Mouse (Mus musculus): ENCODE data around the gene Itpk1. TPM values are rescaled to one million over a fixed set of nuclear protein-coding genes. Genes with fewer than 3 reads are reported as not detected.

Itpk1 gene
- total RNA-seq (2014; fragmentation: Nextera tagmentation), result 7.4 and 12.1 TPM in 2 replicates
- 4.9 and 6.5 TPM in 2 replicates for total RNA-seq (2017)

DNA sequence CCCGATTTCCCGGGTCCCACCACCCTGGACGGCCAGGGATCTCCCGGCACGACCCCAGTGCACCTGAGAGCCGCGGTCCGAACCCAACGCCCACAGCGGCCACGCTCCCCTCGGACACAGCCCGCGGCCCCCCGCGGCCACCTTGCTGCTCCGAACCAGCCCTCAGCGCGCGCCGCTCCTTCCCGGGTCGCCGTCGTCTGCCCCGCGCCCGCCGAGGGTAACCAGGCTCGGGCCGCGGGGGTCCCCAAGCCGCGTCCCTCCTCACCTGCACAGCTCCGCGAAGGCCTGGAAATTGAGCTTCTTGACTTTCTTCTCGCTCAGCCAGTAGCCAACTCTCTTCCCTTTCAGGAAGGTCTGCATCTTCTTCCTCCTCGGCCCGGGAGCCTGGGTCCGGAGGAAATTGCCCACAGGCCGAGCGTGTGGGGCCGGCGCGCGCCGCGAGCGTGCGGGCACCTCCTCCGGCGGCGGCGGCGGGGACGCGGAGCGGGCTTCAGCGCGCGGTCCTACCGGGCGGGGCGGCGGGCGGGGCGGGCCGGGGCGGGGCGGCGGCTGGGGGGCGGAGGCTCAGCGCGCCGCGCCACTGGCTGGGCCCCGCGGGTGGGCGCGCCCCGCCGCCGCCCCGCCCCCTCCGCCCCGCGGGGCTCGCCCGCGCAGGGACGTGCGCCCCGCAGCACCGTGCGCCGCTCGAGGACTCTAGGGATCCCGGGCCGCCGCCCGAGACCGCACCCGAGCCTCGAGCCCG, at the start of gene Itpk1:
Gene Itpk1, minus strand, starts transcription at position 474 of the 742 bp plus-strand sequence.
- ATAC-seq (replicated peaks; ENCODE audit: low FRiP score, low TSS enrichment, poor library complexity, severe bottlenecking), result peak; percentile 27

DNA sequence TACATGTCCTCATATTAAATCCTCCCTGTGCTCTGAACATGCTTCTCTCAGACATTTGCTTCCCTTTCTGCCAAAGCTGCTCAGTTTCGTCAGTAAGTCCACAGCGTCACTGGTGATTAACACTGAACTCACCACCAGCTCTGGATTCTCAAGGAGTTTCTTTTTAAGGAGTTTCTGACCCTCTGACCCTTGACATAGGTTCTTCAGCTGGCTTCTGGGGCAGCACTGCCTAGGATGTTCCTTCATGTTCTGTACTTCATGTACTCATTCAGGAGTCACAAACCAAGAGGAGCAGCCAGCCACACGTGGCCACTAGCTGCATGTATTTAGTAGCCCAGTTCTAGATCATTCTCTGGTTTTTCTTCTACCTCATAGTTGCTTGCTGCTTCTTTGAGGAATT, 43.5 kb upstream of the Itpk1 start:
- no peak for ATAC-seq (replicated peaks; ENCODE audit: low FRiP score, low TSS enrichment, poor library complexity, severe bottlenecking)

DNA sequence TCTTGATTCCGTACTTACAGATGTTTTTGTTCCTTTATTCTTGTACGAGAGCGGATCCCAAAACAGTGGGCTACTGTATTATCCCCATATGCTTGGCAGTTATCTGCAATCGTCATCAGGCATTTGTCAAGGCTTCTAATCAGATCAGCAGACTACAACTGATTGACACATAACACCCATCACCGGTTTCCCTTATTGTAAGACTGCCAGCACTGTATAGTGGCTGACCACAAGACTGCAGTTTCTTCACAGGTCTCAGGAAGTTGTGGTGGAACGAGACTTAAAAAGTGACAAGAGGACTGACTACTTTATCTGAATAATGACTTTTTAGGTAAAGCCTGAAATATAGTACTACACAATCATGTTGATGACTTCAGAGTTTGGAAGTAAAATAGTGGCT, 40.1 kb upstream of the Itpk1 start:
- ATAC-seq (replicated peaks; ENCODE audit: low FRiP score, low TSS enrichment, poor library complexity, severe bottlenecking), result peak; percentile 58

DNA sequence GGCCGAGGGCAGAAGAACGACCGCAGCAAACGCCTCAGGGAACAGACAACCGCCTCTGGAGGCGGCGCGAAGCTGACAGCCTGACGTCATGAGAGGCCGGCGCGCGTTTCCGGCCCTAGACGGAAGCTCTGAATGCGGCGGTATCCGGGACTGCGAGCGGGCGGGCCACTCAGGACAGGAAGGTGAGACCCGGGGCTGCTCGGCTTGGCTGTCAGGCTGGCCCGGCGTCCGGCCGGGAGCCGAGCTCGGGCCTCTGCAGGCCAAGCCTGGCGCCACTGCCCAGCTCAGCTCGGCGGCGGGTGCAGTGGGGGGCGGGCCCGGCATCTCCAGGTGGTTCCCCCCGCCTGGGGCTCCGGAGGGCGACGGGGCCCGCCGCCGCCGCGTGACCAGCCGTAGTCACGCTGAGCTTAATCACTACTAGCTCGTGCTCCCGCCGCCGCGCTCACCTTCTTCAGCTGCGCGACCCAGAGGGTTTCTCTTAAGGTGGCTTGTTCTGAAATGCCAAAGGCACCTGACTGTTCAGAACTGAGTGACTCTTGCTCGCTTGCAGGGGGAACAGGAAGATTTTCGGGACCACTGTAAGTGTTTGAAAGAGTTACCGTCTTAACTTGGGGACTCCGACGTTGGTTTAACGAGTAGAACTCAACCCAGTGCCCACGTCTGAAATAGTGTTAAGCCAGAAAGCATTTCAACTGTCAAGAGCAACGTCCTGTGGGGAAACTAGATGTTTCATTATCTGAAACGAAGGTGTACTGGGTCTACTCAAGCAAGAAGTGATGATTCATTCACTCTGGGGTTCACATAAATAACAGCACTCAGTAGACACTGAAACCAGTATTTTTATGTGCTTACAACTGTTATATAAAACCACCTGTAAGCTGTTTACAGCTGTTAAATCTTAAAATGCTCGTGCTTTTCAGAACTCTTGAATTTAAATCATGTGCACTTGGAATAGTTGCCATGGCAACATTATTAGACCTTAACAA, 39.2 kb upstream of the Itpk1 start, which contains the start of the genes Moap1 and Tmem251:
Gene Moap1, minus strand, starts transcription at position 73 of the 986 bp plus-strand sequence.
Gene Tmem251, plus strand, starts transcription at position 174 of the 986 bp plus-strand sequence.
- peak; percentile 90 for ATAC-seq (replicated peaks; ENCODE audit: low FRiP score, low TSS enrichment, poor library complexity, severe bottlenecking)

DNA sequence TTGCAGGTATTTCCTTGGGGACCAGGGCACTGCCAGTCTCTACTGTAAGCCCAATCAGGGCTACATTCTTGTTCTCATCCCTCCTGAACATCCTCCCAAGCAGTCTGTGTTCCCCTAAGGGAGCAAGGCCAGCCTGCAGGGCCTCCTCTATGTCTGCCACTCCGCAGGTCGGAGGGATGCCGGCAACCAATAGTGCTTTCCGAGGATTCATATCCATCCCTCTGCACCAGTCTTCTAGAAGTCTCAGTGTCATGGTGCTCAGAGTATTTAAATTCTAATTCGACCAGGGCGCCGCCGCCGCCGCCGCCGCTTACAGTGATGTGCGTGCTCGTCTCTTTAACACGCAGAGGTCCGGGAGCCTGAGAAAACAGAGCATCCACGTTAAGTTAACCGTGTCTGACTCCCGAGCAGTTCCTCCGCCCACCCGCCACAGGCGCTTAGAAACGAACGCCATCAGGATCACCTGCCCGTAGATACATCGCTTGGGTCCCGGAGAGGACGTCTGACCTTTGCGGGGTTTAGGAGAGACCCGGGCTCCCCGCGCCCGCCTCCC, 38.4 kb upstream of the Itpk1 start:
- peak; percentile 42 for ATAC-seq (replicated peaks; ENCODE audit: low FRiP score, low TSS enrichment, poor library complexity, severe bottlenecking)

DNA sequence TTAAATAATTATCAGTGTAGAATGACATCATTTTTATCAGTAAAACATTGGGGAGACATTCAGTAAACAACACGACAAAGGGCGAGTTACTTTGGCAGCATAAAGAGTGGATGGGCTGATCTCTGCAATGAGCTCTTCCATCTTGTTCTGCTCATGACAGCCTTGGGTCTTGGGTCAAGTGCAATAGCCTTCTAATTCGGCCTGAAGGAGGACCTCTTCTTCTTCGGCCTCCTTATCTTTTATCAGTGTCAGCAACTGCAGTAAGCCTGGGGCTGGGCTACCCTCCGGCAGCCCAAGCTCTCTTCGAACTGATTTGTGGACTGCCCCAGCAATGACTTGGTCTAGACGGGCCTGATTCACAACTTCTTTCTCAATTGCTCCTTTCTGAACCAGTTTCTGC, 37.3 kb upstream of the Itpk1 start:
- ATAC-seq (replicated peaks; ENCODE audit: low FRiP score, low TSS enrichment, poor library complexity, severe bottlenecking), result no peak

DNA sequence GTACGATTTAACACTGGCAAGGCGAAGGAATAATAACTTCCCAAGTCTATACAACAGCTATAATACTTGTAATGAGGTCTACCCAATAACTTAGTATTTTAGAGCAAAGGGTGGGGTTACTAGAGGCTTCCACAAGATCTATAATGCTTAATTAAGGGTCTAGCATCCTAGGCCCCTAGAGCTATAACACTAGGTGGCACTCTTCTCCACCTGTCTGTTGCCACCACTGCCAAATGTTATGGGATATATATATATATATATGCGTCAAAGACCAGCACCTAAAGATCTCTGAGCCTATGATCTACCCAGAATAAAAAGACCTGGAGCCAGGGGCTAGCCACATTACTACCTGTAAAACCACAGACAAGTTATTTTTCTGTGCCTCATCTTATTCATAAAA, 35.6 kb upstream of the Itpk1 start:
- ATAC-seq (replicated peaks; ENCODE audit: low FRiP score, low TSS enrichment, poor library complexity, severe bottlenecking), result no peak

DNA sequence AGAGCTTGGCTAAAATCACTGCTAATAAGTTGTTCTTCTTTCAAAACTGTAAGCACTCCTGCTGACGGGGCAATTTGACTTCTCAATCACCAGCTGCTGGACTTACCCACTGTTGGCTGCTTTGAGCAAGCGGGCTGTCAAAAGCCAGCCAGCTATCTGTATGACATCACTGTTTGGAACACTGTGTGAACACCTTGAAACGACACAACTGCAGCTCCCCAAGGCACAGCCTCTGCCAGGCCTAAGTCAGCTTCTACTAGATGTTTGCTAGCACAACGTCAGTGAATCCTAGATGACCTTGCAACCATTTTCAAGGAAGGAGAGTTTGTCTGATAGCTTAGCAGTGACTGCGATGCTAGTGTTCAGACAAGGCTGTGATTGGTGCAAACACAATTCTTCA, 34.4 kb upstream of the Itpk1 start:
- no peak for ATAC-seq (replicated peaks; ENCODE audit: low FRiP score, low TSS enrichment, poor library complexity, severe bottlenecking)

DNA sequence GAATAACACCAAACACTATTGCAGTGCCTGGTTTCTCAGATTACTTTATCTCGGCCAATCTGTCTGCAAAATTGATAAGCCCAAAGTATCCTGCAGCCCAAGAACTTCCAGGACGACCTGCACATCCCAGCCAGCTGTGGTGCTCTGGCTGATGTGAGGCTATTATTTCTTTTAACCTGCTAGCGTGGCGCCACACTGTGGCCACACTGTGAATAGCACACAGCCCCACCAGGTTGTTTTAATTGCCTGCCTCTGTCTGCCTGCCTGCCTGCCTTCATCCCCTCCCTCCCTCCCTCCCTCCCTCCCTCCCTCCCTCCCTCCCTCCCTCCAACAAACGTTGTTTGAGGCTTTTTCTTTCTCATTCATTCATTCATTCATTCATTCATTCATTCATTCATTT, 28.7 kb upstream of the Itpk1 start:
- peak; percentile 80 for ATAC-seq (replicated peaks; ENCODE audit: low FRiP score, low TSS enrichment, poor library complexity, severe bottlenecking)

DNA sequence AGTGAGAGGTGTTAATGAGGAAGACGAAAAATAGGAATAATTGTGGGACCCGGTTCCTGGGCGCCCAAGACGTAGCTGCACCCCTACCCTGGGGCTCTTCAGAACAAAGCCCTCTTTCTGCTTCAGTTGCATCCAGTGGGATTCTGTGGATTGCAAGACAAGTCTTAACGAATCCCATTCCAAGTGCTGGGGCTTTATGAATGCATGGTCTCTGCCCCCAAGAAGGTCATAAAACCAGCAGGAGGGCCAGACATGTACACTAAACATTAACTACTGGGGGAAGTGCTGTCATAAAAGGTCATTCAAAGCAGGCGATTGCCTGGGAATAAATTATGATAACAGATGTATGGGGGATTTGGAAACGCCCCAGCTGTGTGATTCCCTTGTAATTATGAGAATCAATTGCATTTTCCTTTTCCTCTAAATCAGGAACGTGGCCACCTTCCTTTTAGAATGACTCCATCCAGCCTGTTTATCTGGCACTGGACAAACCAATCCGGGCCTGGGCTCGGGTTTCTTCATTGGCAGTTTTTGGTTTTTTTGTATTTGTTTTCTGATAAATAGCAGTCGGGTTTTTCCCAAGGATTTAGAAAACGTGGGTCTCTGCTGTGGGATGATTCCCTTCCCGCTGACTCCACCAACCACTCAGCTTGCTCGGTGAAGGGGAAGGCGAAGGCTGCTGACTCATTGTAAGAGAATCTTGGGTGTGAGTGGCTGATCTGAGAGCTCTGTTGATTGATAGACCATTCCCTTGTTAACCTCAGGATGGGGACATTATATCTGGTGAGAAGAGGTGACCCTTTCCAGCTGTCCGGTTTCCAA, 26.3 kb upstream of the Itpk1 start:
- no peak for ATAC-seq (replicated peaks; ENCODE audit: low FRiP score, low TSS enrichment, poor library complexity, severe bottlenecking)

DNA sequence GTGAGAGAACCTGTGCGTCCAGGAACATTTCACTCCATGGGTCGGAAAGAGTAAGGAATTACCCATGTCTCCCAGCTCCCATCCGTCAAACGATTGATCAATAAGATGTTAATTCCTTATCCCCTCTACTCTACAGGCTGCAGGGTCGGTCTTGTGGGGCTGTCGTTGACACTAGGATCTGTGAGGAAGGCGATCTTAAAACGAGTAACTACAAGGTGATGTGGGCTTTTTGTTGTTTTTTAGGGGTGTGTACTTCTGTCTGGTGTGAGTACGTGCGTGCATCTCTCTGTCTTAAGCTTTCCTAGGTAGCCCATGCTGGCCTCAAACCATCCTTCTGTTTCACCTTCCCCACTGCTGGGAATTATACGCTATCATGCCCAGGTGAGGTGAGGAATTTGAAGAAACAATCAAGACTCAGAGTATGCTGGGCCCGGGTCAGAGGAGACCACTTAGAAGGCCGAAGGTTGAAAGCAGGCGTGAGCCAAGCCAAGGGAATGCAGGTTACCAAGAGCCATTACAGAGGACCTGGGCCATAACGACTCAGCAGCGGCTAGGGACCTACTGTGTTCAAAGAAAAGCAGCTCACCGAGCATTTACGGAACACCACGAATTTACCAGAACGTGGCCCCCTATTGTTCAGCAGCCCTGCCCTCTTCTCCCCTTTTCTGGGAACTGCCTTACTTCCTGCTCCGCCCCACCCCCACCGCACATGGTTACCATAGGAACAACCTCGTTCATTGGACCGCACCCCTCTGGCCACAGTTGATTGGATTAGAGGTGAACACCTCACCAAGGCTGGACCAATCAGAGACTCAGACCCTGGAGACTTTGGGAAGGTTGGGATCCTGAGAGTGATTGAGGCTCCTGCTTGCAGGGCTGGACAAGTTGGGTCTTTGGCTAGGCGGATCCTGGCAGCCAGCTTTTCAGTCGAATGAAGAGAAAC, 25.4 kb upstream of the Itpk1 start:
- peak; percentile 63 for ATAC-seq (replicated peaks; ENCODE audit: low FRiP score, low TSS enrichment, poor library complexity, severe bottlenecking)

DNA sequence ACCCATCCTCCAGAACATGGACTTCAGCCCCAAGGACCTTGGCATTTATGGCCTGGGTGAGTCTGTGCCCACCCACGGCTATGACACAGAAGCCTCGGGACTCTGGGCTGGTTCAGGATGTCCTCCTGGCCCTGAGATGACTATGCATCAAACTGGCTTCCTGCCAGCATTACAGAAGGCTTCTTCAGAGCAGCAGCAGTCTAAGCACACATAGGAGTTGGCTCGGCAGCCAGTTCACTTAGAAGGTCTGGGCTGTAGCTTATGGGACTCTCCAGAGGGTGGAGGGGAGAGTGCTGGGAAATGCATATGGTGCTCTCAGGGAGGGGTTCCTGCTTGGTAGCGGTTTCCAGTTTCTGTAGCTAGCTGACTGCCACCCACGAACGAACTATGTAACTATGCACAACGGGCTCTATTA, 21.0 kb upstream of the Itpk1 start:
- ATAC-seq (replicated peaks; ENCODE audit: low FRiP score, low TSS enrichment, poor library complexity, severe bottlenecking), result no peak

DNA sequence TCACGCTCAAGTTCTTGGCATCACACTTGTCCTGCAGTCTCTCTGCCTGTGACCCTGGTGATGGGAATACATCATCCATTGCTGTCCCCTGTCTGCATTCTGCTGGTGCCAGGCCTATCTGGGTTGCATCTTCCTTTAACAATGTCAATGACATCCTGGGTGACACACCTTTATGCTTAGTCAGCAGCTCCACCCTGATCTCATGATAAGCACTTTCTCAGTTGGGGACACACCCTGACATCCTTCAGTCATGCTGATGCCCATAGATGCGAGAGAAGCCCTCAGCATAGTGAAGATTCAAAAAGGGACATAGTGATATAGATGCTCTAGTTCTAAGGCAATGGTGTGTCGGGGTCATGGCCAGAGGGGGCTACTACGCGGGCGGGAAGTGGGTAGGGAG, 20.4 kb upstream of the Itpk1 start:
- no peak for ATAC-seq (replicated peaks; ENCODE audit: low FRiP score, low TSS enrichment, poor library complexity, severe bottlenecking)

DNA sequence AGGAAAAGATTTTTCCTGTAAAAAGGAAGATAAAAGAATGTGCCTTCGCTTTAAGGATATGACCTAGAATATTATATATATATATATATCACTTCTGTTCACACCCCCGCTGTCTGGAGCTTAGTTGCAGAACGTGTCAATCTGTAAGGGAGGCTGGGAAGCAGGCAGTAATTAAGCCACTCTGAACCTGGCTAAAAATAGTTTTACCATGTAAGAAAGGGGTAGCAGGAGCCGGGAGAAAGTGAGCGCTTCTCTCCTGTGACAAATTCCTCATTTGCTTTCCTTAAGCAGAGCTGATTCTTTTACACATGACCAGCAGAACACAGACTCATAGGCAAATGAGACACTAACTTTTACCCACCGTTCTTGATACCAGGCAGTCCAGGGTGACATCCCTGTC, 19.1 kb upstream of the Itpk1 start:
- no peak for ATAC-seq (replicated peaks; ENCODE audit: low FRiP score, low TSS enrichment, poor library complexity, severe bottlenecking)

DNA sequence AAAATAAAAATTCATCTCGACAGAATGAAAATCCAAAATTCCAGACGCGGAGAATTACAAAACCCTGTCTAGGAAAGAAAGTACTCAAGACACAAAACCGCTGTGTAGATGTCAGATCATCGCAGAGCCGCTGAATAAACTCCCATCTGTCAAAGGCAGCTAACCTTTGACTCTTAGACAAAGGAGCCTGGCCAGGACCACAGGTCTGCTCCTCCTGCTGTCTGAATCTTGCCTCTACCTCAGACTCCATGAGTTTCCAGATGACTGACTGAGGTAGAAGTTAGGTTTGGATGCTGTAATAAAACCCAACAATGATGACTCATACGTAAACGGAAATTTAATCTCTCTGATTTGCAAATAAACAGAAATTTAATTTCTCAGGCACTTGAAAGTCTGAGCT, 18.2 kb upstream of the Itpk1 start:
- no peak for ATAC-seq (replicated peaks; ENCODE audit: low FRiP score, low TSS enrichment, poor library complexity, severe bottlenecking)

DNA sequence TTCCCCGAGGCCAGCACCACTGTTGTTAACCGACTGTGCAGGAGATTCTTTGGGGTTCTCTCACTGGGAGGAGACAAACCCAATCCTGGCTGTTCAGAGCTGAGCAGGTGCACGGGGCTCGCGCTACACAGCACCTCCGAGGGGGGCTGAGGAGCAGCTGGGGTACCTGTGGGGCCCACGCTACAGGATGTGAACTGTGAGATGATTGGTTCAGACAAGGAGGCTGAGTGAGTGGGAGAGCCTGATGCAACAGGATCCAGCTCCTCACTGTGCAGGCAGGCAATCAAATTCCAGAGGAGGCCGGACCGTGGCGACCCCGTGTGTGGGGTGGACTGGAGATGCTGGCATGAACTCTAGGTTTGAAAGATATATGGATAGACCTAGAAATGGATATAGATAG, 17.7 kb upstream of the Itpk1 start:
- no peak for ATAC-seq (replicated peaks; ENCODE audit: low FRiP score, low TSS enrichment, poor library complexity, severe bottlenecking)

DNA sequence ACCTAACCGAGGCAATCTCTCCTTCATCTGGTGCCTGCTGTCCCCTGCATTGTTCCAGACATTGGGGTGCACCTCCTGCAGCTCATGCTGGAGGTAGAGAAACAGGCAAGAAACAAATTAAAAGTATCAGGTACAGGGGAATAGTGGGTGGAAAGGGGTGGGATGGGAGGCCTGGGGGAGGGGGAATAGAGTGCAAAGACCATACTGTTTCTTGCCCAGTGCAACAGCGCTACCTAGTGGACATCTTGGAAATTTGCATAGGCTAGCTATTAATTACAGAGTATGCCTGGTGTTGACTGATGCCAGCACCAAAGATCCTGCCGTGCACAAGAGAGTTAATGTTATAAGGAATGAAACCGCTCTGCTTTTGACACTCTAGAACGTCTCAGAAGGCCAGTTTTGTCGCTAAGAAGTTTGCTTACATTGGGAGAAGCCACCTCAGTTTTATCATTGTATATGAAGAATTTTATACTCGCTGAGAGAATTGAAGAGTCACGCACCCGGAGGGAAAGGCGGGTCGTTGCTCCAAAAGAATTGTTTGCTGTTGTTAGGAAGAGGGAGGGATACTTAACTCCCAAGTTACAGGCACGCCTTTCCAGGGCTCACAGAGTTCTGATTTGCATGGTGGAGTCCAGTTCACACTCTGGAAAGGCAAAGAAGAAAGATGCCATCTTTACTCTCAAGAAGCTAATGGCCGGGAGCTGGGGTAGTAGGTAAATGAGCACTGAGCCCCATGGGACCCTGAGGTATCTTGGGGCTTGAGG, 15.0 kb upstream of the Itpk1 start:
- peak; percentile 66; the same call in 1 of the 2 replicates for ATAC-seq (replicated peaks; ENCODE audit: low FRiP score, low TSS enrichment, poor library complexity, severe bottlenecking)
